In the genomic region with DNA sequence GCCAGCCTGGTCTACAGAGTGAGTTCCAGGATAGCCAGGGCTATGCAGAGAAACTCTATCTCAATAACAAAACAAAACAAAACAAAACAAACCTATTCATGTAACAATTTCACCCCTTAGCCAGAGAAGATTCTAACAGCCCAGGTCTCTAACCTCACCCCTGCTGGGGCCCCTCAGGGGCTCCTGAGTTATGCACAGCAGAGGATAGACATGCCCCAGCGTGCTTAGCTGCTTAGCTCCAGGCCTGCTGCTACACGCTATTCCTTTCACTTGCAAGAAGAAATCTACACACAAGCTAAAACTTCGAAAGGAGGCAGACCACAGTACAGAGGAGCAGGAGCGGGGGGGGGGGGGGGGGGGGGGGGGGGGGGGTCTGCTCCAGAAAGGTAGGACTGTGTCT, we compare ENCODE assay signal across 18 mouse cellular contexts. TPM values are rescaled to one million over a fixed set of nuclear protein-coding genes. Genes with fewer than 3 reads are reported as not detected.
DNase-seq lines count a peak whose midpoint lies in the region; ATAC-seq and TF ChIP-seq lines count a peak whose summit lies in the region.
"Had no signal": no experiment of that assay in that cellular context is flagged by ENCODE, and none has a peak within 500 bp of the region (broad histone marks: within the 10 kb centered on the region; RNA-seq: fewer than 3 reads in every experiment).

No protein-coding gene starts in this region.

- no peak for ATAC-seq in liver, embryonic 11.5 days (replicated peaks; ENCODE audit: low FRiP score)
- no peak for ATAC-seq in liver, postnatal 0 days
- ATAC-seq in embryonic facial prominence, embryonic 14.5 days (ENCODE audit: low read depth) = peak; percentile 59; the same call in 1 of the 2 replicates
- ATAC-seq: hindbrain, embryonic 16.5 days; intestine, postnatal 0 days; midbrain, embryonic 13.5 days had no signal

- no peaks in the 10 kb centered on the region for H3K9me3 ChIP-seq in liver, embryonic 11.5 days (ENCODE audit: control insufficient read depth, low read length)
- H3K9me3 ChIP-seq in liver, postnatal 0 days (ENCODE audit: low read length) = no peaks in the 10 kb centered on the region
- H3K9me3 ChIP-seq in ES-Bruce4 (replicated peaks; ENCODE audit: control insufficient read depth, insufficient read depth, low read length, poor library complexity, severe bottlenecking) = no peaks in the 10 kb centered on the region
- no peaks in the 10 kb centered on the region for H3K9me3 ChIP-seq in embryonic facial prominence, embryonic 14.5 days (ENCODE audit: control insufficient read depth, low read length)
- H3K9me3 ChIP-seq: limb, embryonic 13.5 days; midbrain, embryonic 13.5 days had no signal

- H3K4me3 ChIP-seq in liver, embryonic 11.5 days (ENCODE audit: low read depth, low read length) = no peak overlapping the region
- no peak overlapping the region for H3K4me3 ChIP-seq in liver, postnatal 0 days (ENCODE audit: low read depth, low read length)
- H3K4me3 ChIP-seq in ES-Bruce4 (ENCODE audit: low read depth, low read length) = peak overlapping the region; percentile 33; the same call in 1 of the 2 replicates
- no peak overlapping the region for H3K4me3 ChIP-seq in embryonic facial prominence, embryonic 14.5 days (ENCODE audit: low read depth, low read length)
- H3K4me3 ChIP-seq: limb, embryonic 13.5 days; midbrain, embryonic 13.5 days had no signal

- no peaks in the 10 kb centered on the region for H3K36me3 ChIP-seq in liver, embryonic 11.5 days (ENCODE audit: control insufficient read depth, insufficient read depth, low read length)
- H3K36me3 ChIP-seq in liver, postnatal 0 days (replicated peaks; ENCODE audit: insufficient read depth, low read length) = no peaks in the 10 kb centered on the region
- H3K36me3 ChIP-seq in ES-Bruce4 (ENCODE audit: control insufficient read depth, insufficient read depth, low read length, poor library complexity, severe bottlenecking) = no peaks in the 10 kb centered on the region
- H3K36me3 ChIP-seq in embryonic facial prominence, embryonic 14.5 days (ENCODE audit: control insufficient read depth, insufficient read depth, low read length) = no peaks in the 10 kb centered on the region
- H3K36me3 ChIP-seq: limb, embryonic 13.5 days; midbrain, embryonic 13.5 days had no signal

- H3K9ac ChIP-seq in liver, embryonic 11.5 days (ENCODE audit: low read depth, low read length) = peak overlapping the region; percentile 48; the same call in 1 of the 2 replicates
- no peak overlapping the region for H3K9ac ChIP-seq in liver, postnatal 0 days (replicated peaks)
- peak overlapping the region; percentile 19; the same call in 1 of the 2 replicates for H3K9ac ChIP-seq in ES-Bruce4 (ENCODE audit: low read depth, poor library complexity, severe bottlenecking)
- H3K9ac ChIP-seq in embryonic facial prominence, embryonic 14.5 days (ENCODE audit: low read depth, low read length) = no peak overlapping the region
- H3K9ac ChIP-seq: limb, embryonic 13.5 days; lung, embryonic 14.5 days; midbrain, embryonic 13.5 days had no signal

- H3K4me2 ChIP-seq in liver, embryonic 11.5 days = peak overlapping the region; percentile 27; the same call in 1 of the 2 replicates
- H3K4me2 ChIP-seq in liver, postnatal 0 days (ENCODE audit: low read depth, low read length) = no peak overlapping the region
- no peak overlapping the region for H3K4me2 ChIP-seq in embryonic facial prominence, embryonic 14.5 days (ENCODE audit: low read depth, low read length)
- H3K4me2 ChIP-seq: limb, embryonic 13.5 days; lung, embryonic 14.5 days; midbrain, embryonic 13.5 days had no signal

- H3K27me3 ChIP-seq in liver, embryonic 11.5 days (replicated peaks; ENCODE audit: control insufficient read depth, insufficient read depth, low read length) = no peaks in the 10 kb centered on the region
- H3K27me3 ChIP-seq in liver, postnatal 0 days (ENCODE audit: insufficient read depth, low read length) = no peaks in the 10 kb centered on the region
- no peaks in the 10 kb centered on the region for H3K27me3 ChIP-seq in ES-Bruce4 (ENCODE audit: control insufficient read depth, insufficient read depth, low read length, poor library complexity, severe bottlenecking)
- H3K27me3 ChIP-seq in embryonic facial prominence, embryonic 14.5 days (replicated peaks; ENCODE audit: control insufficient read depth, insufficient read depth, low read length) = no peaks in the 10 kb centered on the region
- H3K27me3 ChIP-seq: limb, embryonic 13.5 days; midbrain, embryonic 13.5 days had no signal

- 34% methylated on average over 3 of the region's 4 CpGs for WGBS in liver, embryonic 11.5 days
- 39% methylated on average over 3 of the region's 4 CpGs for WGBS in liver, postnatal 0 days (ENCODE audit: insufficient replicate concordance)
- 49% methylated on average over 3 of the region's 4 CpGs for WGBS in embryonic facial prominence, embryonic 14.5 days

- TF ChIP-seq EP300 in liver, postnatal 0 days (IDR thresholded peaks at IDR 0.05; ENCODE audit: low read depth) = no peak
- peak; percentile 62; the same call in 1 of the 2 replicates for TF ChIP-seq EP300 in ES-Bruce4 (IDR thresholded peaks at IDR 0.05; ENCODE audit: insufficient read depth, low read depth, low read length)

- DNase-seq in liver, embryonic 11.5 days (ENCODE audit: low spot score) = no peak
- DNase-seq in liver, postnatal 0 days = no peak
- DNase-seq in R1 (ENCODE audit: low read depth, low spot score) = peak; percentile 94
- peak; percentile 90 for DNase-seq in embryonic facial prominence, embryonic 14.5 days (ENCODE audit: low spot score)
- no peak for DNase-seq in lung, postnatal 4 days
- DNase-seq in ovary, postnatal 14 days (ENCODE audit: low spot score) = no peak
- no peak for DNase-seq in layer of hippocampus, postnatal 10 days (ENCODE audit: low spot score in 2 of 2)
- DNase-seq: adrenal gland, postnatal 25 days; cerebellum, adult 8-10 months; heart, postnatal 14 days; lung, embryonic 14.5 days had no signal

- TF ChIP-seq POLR2A in ES-Bruce4 (IDR thresholded peaks at IDR 0.05; ENCODE audit: insufficient read depth, low read length) = no peak

- TF ChIP-seq CTCF in liver, postnatal 0 days (IDR thresholded peaks at IDR 0.05; ENCODE audit: low read depth) = no peak
- no peak for TF ChIP-seq CTCF in ES-Bruce4 (IDR thresholded peaks at IDR 0.05; ENCODE audit: low read depth, low read length)

- peaks cover 56% of the 10 kb centered on the region for H3K4me1 ChIP-seq in liver, embryonic 11.5 days (replicated peaks; ENCODE audit: control insufficient read depth, insufficient read depth, low read length)
- peaks cover 32% of the 10 kb centered on the region for H3K4me1 ChIP-seq in liver, postnatal 0 days (ENCODE audit: insufficient read depth)
- peaks cover 9% of the 10 kb centered on the region for H3K4me1 ChIP-seq in ES-Bruce4 (ENCODE audit: control insufficient read depth, insufficient read depth, low read length)
- H3K4me1 ChIP-seq in embryonic facial prominence, embryonic 14.5 days (ENCODE audit: control insufficient read depth, insufficient read depth, low read length) = peaks cover 6% of the 10 kb centered on the region; the same call in 1 of the 2 replicates

- H3K27ac ChIP-seq in liver, embryonic 11.5 days (ENCODE audit: low read depth, low read length) = peak overlapping the region; percentile 64
- H3K27ac ChIP-seq in liver, postnatal 0 days (ENCODE audit: low read depth) = no peak overlapping the region
- peak overlapping the region; percentile 70; the same call in 1 of the 2 replicates for H3K27ac ChIP-seq in ES-Bruce4 (ENCODE audit: insufficient read depth, low read length)
- no peak overlapping the region for H3K27ac ChIP-seq in embryonic facial prominence, embryonic 14.5 days (replicated peaks; ENCODE audit: low read depth, low read length)
- H3K27ac ChIP-seq: kidney, postnatal 0 days; limb, embryonic 13.5 days; macrophage; midbrain, embryonic 13.5 days had no signal

RNA-seq across cellular contexts. Expression of a gene that starts 4.3 kb away (rescaled TPM):
- 49.1 and 55.8 TPM in 2 replicates for polyA plus RNA-seq in liver, embryonic 11.5 days (2014; fragmentation: Nextera tagmentation; extraction: Ambion mirVana)
- 16.9 and 21.9 TPM in 2 replicates for polyA plus RNA-seq in liver, postnatal 0 days (2015; fragmentation: Nextera tagmentation; extraction: Ambion mirVana)
- 231 and 237 TPM in 2 replicates for polyA plus RNA-seq in ES-Bruce4 (2011; ENCODE audit: insufficient read depth, insufficient read length, low read depth, missing spikeins)
- 28.6 and 32.7 TPM in 2 replicates for polyA plus RNA-seq in embryonic facial prominence, embryonic 14.5 days (2014; fragmentation: Nextera tagmentation; extraction: Ambion mirVana)
- total RNA-seq in layer of hippocampus, postnatal 10 days (2021) = 100 to 1,000 TPM; 112 to 116 TPM

Comparison
In these comparisons a context has a peak if more than half of its experiments do, and no peak if none do; other contexts are left out.
1. H3K27ac ChIP-seq: peak in liver, embryonic 11.5 days (single experiment) and ES-Bruce4 (single experiment); none in liver, postnatal 0 days (single experiment) and embryonic facial prominence, embryonic 14.5 days (single experiment).
2. H3K9ac ChIP-seq: peak in liver, embryonic 11.5 days (single experiment) and ES-Bruce4 (single experiment); none in liver, postnatal 0 days (single experiment) and embryonic facial prominence, embryonic 14.5 days (single experiment).
3. DNase-seq: peak in R1 (single experiment) and embryonic facial prominence, embryonic 14.5 days (single experiment); none in liver, embryonic 11.5 days (single experiment), liver, postnatal 0 days (single experiment), lung, postnatal 4 days (0 of 2), ovary, postnatal 14 days (single experiment) and layer of hippocampus, postnatal 10 days (0 of 2).